Mouse (Mus musculus) midbrain, postnatal 0 days (tissue): ENCODE data around the gene Def6. TPM values are rescaled to one million over a fixed set of nuclear protein-coding genes. Genes with fewer than 3 reads are reported as not detected.

Source experiments
- ATAC-seq: fragments of 200-750 bp; cut with Nextera tagmentation; 2 replicates; pipeline ENCODE4 v1.8.0; 2017; ENCODE audit warnings: moderate number of reproducible peaks, mild to moderate bottlenecking, moderate TSS enrichment, moderate library complexity; ENCODE audit not compliant: low FRiP score
- DNase-seq: peaks from one replicate; pipeline ENCODE4 v3.0.0-alpha.2; 2015; ENCODE audit warnings: low spot score
- H3K27ac ChIP-seq: fragments of 300-500 bp; sonication (generic); 2 replicates; pipeline ENCODE4 v1.5.1; 2014; ENCODE audit warnings: low read depth, mild to moderate bottlenecking, low read length, mixed read lengths
- H3K27me3 ChIP-seq: fragments of 300-500 bp; sonication (generic); 2 replicates; pipeline ENCODE4 v1.6.1; 2014; ENCODE audit warnings: low read length, control low read depth, mixed read lengths; ENCODE audit not compliant: insufficient read depth
- H3K36me3 ChIP-seq: fragments of 300-500 bp; sonication (generic); 2 replicates; pipeline ENCODE4 v1.6.1; 2014; ENCODE audit warnings: low read length, control low read depth, mixed read lengths; ENCODE audit not compliant: insufficient read depth
- H3K4me1 ChIP-seq: fragments of 300-500 bp; sonication (generic); 2 replicates; pipeline ENCODE4 v1.6.1; 2014; ENCODE audit warnings: mild to moderate bottlenecking, control low read depth, antibody characterized with exemption, low read length, mixed read lengths; ENCODE audit not compliant: insufficient read depth
- H3K4me2 ChIP-seq: fragments of 300-500 bp; sonication (generic); 2 replicates; pipeline ENCODE4 v1.6.1; 2014; ENCODE audit warnings: low read depth, mild to moderate bottlenecking, low read length, mixed read lengths; ENCODE audit not compliant: poor library complexity, severe bottlenecking
- H3K4me3 ChIP-seq: fragments of 300-500 bp; sonication (generic); 2 replicates; pipeline ENCODE4 v1.5.1; 2014; ENCODE audit warnings: low read depth, mild to moderate bottlenecking, low read length, moderate library complexity
- H3K9ac ChIP-seq: fragments of 300-500 bp; sonication (generic); replicated peaks from 2 replicates; pipeline ENCODE4 v1.6.1; 2014; ENCODE audit warnings: mild to moderate bottlenecking, low read length, moderate library complexity, mixed read lengths; ENCODE audit not compliant: poor library complexity, severe bottlenecking
- H3K9me3 ChIP-seq: fragments of 300-500 bp; sonication (generic); 2 replicates; pipeline ENCODE4 v1.6.1; 2016; ENCODE audit warnings: low read length, control low read depth
- CTCF ChIP-seq: IDR thresholded peaks from 2 replicates; pipeline ENCODE4 v1.5.1; 2016; ENCODE audit warnings: antibody characterized with exemption, mild to moderate bottlenecking
- WGBS: fragments of 180-500 bp; shearing (Covaris S2); extraction: QIAGEN DNeasy Blood & Tissue Kit; methylation state at CpG from one replicate; pipeline ENCODE4 v1.1.7; 2014; 5-methylcytosine and 5-hydroxymethylcytosine counted together
- polyA plus RNA-seq: library from polyadenylated mRNA; unstranded; fragments of >200 nt; fragmentation: Nextera tagmentation; extraction: Ambion mirVana; gene quantifications from 2 replicates; pipeline ENCODE4 v1.2.1, GENCODE M21; 2015
- total RNA-seq: library from RNA; depleted of rRNA; stranded (reverse); fragments of >200 nt; gene quantifications from 2 replicates; pipeline ENCODE4 v1.2.3, GENCODE M21; 2014

Gene Def6
- total and polyA plus RNA-seq, 2 experiments from 2014 or later = 6.7 to 8.3 TPM

DNA sequence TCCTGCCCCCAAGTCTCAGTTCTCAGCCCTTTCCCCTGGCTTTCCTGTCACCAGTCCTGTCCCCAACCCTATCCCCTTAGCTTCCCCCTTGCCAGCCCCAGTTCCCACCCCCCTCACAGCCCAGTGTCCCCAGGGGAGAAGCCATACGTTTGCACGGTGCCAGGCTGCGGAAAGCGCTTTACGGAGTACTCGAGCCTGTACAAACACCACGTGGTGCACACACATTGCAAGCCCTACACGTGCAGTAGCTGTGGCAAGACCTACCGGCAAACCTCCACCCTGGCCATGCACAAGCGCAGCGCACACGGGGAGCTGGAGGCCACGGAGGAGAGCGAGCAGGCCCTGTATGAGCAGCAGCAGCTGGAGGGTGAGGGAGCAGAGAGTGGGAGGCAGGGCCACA, 5.6 kb upstream of the Def6 start:
- Histone ChIP-seq H3K4me2 (no peak overlapping the region), H3K4me3 (no peak overlapping the region), H3K4me1 (no peaks in the 10 kb centered on the region), H3K9me3 (no peaks in the 10 kb centered on the region), H3K9ac (no peak overlapping the region), H3K36me3 (peaks cover 56% of the 10 kb centered on the region), H3K27ac (no peak overlapping the region), H3K27me3 (no peaks in the 10 kb centered on the region)
- no peak for TF ChIP-seq CTCF
- ATAC-seq (no peak), DNase-seq (no peak)
- 81% methylated on average over 14 of the region's 14 CpGs for WGBS

DNA sequence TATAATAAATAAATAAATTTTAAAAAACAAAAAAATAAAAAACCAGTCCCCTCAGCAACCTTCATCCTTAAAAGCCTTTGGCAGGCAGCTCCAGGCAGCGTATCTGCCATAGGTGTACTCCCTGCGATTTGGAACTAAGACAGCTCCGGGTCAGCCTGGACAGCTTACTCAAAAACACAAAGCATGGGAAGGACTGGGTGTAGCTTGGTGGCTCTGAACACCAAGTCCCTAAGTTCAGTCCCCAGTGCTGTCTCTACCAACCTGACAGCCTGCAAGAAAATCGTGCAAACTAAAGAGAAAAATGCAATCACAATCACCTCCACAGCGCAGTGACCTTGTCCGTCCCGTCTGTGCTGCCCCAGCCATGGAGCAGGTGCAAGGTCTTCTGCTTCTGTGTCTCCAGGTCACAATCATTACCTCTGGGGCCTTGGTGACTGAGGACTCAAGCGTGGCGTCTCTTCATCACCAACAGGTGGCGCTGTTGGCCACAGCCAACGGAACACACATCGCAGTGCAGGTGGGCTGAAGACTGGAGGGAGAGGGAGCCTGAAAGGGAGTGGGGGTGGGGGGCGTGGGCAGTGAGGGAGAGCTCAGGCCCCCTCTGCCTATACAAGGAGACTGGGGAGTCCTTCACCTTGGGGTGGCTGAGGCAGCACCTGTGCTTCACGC, 3.4 kb upstream of the Def6 start:
- Histone ChIP-seq H3K4me3 (no peak overlapping the region), H3K9me3 (no peaks in the 10 kb centered on the region), H3K36me3 (peaks cover 39% of the 10 kb centered on the region), H3K4me2 (no peak overlapping the region), H3K4me1 (no peaks in the 10 kb centered on the region), H3K9ac (no peak overlapping the region), H3K27ac (no peak overlapping the region), H3K27me3 (no peaks in the 10 kb centered on the region)
- DNase-seq (peak; percentile 69), ATAC-seq (no peak)
- WGBS = 39% methylated on average over 14 of the region's 14 CpGs
- TF ChIP-seq CTCF = peak; percentile 89

DNA sequence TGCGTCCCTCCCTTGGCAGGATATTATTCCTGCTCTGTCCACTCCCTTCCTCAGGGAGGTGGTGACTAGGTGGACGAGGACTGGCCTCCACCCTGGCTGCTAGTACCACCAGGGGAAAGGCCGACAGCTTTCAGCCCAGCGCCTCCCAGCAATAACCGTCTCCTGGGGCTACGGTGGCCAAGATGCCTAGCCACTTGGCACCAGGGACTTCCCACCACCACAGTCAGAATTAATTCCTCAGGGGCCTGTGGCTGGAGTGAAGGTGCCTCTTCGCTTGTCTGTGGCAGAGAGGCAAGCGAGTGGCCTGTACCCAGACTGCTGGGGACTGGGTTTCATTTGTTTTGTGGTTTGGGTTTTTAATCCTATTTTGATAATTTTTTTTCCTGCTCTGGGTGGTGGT, 2.1 kb upstream of the Def6 start:
- TF ChIP-seq CTCF = no peak

DNA sequence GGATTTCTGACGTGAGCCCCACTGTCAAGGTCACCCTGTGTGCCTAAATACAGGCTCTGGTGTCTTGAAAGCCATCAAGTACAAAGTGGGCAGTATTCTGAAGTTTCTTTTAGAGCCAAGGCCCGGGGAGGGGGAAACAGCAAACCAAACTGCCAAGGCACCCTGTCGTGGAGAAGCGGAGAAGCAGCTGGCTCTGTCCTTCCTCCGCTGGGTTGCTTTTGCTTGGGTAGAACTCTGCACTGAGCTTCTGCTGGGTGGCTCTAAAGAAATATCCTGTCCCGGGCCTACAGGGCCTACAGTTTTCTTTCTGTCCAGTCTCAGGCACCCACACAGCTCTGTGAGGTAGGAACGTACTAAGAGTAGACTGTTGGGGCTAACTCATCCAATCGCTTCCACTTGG, 486 bp upstream of the Def6 start:
- H3K9ac ChIP-seq = peak overlapping the region; percentile 42; the same call in 1 of the 2 replicates
- WGBS = 77% methylated on average over 8 of the region's 8 CpGs
- DNase-seq = no peak
- H3K4me2 ChIP-seq = no peak overlapping the region
- no peak for TF ChIP-seq CTCF
- no peak for ATAC-seq
- H3K27me3 ChIP-seq = no peaks in the 10 kb centered on the region
- H3K36me3 ChIP-seq = peaks cover 12% of the 10 kb centered on the region
- H3K9me3 ChIP-seq = no peaks in the 10 kb centered on the region
- no peak overlapping the region for H3K4me3 ChIP-seq
- no peaks in the 10 kb centered on the region for H3K4me1 ChIP-seq
- H3K27ac ChIP-seq = no peak overlapping the region

More for the DNA sequence above, 2.1 kb upstream of the Def6 start:
- Histone ChIP-seq H3K36me3 (peaks cover 28% of the 10 kb centered on the region), H3K4me3 (no peak overlapping the region), H3K27ac (no peak overlapping the region), H3K9me3 (no peaks in the 10 kb centered on the region), H3K9ac (no peak overlapping the region), H3K4me1 (no peaks in the 10 kb centered on the region), H3K27me3 (no peaks in the 10 kb centered on the region), H3K4me2 (no peak overlapping the region)
- no peak for ATAC-seq
- DNase-seq = no peak
- 90% methylated on average over 8 of the region's 8 CpGs for WGBS

DNA sequence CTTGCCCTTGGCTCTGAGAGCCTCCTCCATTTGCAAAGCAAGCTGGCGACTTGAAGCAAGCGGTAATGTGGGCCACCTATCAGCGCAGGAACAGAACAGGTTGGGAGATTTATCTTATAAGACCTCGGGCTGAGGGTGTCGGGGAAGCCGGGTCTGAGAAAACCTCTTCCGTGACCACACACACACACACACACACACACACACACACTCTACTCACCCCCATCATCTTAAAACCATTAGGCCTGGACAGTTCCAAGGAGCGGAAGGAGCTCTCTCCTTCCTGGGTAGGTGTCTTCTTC, 685 bp downstream of the Def6 start:
- no peaks in the 10 kb centered on the region for H3K27me3 ChIP-seq
- H3K4me1 ChIP-seq = no peaks in the 10 kb centered on the region
- H3K4me3 ChIP-seq = no peak overlapping the region
- 0 out of 2 replicates have a peak, but pooled peaks cover 2% of the 10 kb centered on the region for H3K36me3 ChIP-seq
- no peaks in the 10 kb centered on the region for H3K9me3 ChIP-seq
- H3K9ac ChIP-seq = no peak overlapping the region
- no peak for DNase-seq
- H3K4me2 ChIP-seq = 0 out of 2 replicates have a peak overlapping the region, but pooled peaks have one; percentile 36
- 82% methylated on average over 8 of the region's 8 CpGs for WGBS
- no peak for TF ChIP-seq CTCF
- ATAC-seq = no peak
- H3K27ac ChIP-seq = no peak overlapping the region

DNA sequence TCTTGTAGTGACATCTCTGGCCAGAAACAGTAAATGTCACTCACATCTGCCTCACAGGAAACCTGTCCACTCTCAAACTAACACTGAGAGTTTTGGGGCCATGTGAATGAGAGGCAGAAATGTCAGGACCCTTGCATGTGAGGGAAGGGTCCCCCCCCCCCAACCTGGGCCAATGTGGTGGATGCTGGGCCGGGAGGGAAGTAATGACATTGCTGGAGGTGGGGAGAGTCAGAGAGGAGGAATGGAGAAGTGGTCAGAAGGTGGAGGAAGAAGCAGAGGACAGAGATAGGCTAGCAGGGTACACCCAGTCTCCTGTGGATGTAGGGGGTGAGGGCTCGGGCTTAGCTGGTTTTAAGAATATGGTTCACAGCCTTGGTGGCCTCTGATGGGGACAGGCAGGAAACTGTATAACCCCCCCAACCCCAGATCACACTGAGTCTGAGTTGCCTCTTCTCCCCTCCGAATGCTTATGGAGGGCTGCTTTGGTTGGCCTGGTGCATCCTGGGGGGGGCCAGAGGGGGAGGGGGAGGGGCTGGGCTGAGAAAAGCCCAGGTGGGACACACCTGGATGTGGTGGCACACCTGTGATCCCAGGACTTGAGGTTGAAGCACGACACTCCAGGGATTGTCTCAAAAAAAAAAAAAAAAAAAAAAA, 2.0 kb downstream of the Def6 start:
- Histone ChIP-seq H3K27ac (no peak overlapping the region), H3K4me2 (no peak overlapping the region), H3K4me1 (no peaks in the 10 kb centered on the region), H3K27me3 (no peaks in the 10 kb centered on the region), H3K4me3 (no peak overlapping the region), H3K36me3 (0 out of 2 replicates have a peak, but pooled peaks cover 2% of the 10 kb centered on the region), H3K9me3 (no peaks in the 10 kb centered on the region), H3K9ac (no peak overlapping the region)
- WGBS = 55% methylated on average over 3 of the region's 4 CpGs
- no peak for TF ChIP-seq CTCF
- ATAC-seq (no peak), DNase-seq (no peak)
